Mouse (Mus musculus): Measurements from ENCODE around the gene Aph1b.

GRCm38 (mm10) chr9:66731284-66731683, 64.0 kb downstream of the Aph1b start:
- TF ChIP-seq CTCF (IDR thresholded peaks at IDR 0.05; ENCODE audit: extremely low read depth, insufficient read depth, low read length) (no peak), POLR2A (IDR thresholded peaks at IDR 0.05; ENCODE audit: extremely low read depth, insufficient read depth, low read length) (no peak)

All from cortical plate, adult 2 months (tissue).